Mouse (Mus musculus): ENCODE results near the gene Dnajc25.

Dnajc25 gene

DNA sequence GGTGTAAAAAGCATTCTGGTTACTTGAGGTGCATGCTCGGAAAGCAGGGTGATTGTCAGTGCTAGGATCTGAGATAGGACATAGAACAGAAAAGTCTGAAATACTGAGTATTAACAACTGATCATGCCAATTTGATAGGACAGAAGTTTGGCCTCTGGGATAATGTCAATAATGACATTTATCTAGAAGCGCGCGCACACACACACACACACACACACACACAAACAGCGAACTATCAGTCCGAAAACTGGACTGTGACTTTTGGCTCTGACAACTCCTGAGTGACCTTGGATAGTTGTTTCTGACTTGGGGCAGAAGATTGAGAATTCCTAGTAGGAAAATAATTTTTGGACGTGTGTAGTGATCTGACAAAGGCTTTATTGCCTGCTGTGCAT lies 8.9 kb downstream of the Dnajc25 start:
- DNase-seq (ENCODE audit: low spot score in 2 of 2): no peak

DNA sequence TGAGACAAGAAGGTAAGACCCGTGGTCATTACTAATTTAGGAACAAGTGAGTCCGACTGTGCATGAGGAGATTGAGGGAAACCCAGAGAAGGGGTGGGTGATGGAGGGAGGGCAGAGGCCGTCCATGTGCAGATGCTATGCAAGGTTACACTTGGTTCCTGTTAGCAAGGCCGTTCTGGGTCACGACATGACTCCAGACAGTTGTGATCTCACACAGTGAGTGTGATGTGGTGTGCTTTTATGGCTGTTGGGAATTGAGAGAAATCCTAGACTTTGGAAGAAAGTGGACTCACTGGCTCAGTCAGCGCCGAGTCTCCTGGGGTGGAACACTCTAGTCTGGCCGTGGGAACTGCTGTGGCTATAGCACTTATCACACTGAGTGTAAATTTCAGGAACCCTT lies 11.3 kb downstream of the Dnajc25 start:
- no peak for DNase-seq (ENCODE audit: low spot score in 2 of 2)

DNA sequence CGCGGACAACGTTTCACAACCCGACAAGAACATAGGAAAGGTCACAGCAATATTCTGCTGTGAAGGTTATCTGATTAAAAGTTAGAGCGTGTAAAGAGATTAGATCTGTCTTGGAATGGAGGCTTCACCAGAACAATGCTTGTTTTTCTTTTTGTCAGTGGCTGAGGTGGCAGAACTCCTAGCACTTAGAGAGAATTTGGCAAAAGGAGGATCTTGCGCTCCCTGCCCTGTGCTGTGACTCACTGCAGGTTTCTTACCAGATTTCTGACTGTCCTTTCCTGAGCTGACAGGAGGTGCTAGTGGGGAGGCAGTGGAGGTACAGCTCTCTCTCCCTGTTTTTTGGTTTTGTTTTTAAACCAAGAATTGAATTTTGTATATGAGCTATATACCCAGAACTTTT lies 12.2 kb downstream of the Dnajc25 start:
- DNase-seq (ENCODE audit: low spot score in 2 of 2): no peak

- no peak for DNase-seq (ENCODE audit: low spot score in 2 of 2)
Observed at GRCm38 (mm10) chr4:59007974-59008373, 13.1 kb downstream of the Dnajc25 start.

- no peak for DNase-seq (ENCODE audit: low spot score in 2 of 2)
Observed at GRCm38 (mm10) chr4:59009186-59009585, 14.3 kb downstream of the Dnajc25 start.

DNA sequence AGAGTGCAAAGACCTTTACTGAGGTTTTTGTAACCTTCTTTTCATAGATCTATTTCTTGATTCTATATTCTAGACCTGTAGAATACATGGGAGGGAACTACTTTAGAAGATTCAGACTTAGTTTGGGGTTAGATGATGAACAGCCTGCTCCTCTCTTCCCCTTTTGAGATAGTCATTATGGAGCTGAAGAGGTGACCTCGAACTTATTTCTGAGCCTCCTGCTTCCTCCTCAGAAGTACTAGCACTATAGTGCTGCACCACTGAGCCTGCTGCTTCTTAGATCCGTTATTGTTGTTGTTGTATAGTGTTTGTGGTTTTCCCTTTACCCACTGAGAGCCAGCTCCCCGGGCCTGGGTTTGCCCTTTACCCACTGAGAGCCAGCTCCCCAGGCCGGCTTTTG lies 14.8 kb downstream of the Dnajc25 start:
- DNase-seq (ENCODE audit: low spot score in 2 of 2): no peak

DNA sequence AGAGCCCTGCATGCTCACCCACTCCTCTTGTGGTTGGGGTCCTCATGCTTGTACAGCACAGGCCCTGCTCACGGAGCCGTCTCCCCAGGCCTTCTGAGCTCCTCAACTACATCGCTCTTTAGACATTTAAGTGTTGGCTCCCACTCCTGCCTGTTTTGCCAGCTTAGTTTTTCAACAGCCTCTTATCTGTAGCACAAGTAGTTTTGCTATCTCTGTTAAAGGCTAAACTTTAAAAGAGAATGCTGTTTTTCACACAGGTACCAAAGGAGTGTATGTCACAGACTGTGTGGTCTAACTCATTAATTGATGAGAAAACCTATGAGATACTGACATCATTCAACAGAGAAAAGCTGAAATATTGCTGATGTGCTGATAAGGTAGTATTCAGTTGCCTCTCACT lies 16.6 kb downstream of the Dnajc25 start:
- no peak for DNase-seq (ENCODE audit: low spot score in 2 of 2)

DNA sequence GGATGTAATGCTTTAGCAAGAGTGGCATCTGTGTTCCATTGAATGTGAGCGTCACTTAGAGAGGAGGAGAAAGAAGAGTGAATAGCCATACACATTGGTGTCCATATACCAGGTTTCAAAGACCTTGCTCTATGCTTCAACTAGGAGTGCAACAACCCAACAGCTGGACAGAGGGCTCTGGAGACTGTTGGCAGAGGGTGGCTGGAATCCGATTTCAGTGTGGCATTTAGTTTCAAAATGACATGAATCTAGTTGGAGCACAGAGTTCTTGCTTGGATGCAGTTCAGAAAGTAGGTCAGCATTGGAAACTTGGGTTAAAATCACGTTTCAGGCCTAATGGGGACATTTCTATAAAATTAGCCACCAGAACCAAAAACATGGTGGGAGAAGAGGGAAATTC lies 20.3 kb downstream of the Dnajc25 start:
- DNase-seq (ENCODE audit: low spot score in 2 of 2): no peak

- DNase-seq (ENCODE audit: low spot score in 2 of 2): no peak
Observed at GRCm38 (mm10) chr4:59016922-59017321, 22.1 kb downstream of the Dnajc25 start.

DNA sequence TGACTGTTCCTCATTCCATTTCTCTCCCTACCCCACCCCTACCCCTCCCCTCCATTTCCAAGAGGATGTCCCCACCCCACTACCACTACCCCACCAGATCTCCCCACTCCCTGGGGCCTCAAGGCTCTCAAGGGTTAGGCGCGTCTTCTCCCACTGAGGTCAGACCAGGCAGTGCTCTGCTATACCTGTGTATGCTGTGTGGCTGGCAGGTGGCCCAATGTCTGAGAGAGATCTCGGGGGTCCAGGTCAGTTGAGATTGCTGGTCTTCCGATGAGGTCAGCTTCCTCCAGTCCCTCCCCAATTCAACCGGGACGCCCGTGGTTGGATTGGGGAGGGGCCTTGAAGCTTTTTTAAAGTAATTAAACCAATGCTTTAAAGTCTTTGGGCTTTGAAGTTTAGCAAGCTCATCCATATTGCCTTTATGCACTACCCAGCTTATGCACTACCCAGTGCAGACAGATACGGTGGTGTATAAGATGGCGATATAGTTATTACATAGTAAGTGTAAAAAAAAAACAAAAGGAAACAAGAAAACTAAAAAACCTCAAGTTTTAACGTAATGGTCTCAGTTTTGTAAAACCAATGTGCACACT lies 39.6 kb downstream of the Dnajc25 start:
- peak in 1 of 2 experiments; percentile 13 for DNase-seq (ENCODE audit: low spot score in 2 of 2)

DNA sequence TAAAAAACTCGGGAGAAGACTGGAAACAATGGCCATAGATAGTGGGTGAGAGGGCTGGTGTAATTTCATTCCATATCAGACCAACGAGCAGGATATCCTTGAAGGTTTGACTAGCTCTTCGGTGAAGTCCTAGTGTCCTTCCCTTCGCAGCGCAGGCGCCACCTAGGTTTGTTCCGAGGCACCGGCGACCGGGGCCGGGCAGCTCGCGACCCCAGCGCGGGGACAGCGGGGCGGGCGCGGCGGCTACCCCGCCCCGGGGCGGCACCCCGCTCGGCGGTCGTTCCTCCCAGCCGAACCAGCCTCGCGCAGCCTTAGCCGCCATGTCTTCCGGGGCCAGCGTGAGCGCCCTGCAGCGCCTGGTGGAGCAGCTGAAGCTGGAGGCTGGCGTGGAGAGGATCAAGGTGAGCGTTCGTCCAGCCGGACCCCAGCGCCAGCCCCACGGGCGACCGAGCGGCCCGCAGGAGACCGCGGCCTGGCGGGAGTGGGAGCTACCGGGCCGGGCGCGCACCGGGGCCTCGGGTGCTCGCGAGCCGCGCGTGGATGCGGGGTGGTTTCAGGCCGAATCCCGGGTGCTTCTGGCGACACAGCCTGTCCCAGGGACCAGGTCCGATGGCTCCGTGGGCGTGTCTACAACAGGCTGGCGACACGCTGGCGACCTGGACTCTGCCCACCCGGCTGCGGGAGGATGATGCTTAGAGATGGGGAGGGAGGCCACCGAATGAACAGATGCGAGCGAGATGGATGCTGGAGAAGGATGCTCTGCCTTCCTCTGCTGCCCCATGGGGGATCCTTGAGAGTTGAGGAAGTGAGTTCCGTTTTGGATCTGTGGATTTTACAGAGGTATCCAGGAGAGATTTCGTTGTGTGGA lies 40.3 kb downstream of the Dnajc25 start, which contains the start of gene Gng10:
TSS of gene Gng10 (plus strand) at position 171 of the 868 bp plus-strand sequence.
- peak; percentile 50 to 65 for DNase-seq (ENCODE audit: low spot score in 2 of 2)

GRCm38 (mm10) chr4:59035786-59036350 lies 41.0 kb downstream of the Dnajc25 start:
- DNase-seq (ENCODE audit: low spot score in 2 of 2): no peak

- DNase-seq (ENCODE audit: low spot score in 2 of 2): peak; percentile 41 to 68
Observed at GRCm38 (mm10) chr4:59036490-59037127, 41.7 kb downstream of the Dnajc25 start.

GRCm38 (mm10) chr4:59037525-59037924 lies 42.7 kb downstream of the Dnajc25 start:
- DNase-seq (ENCODE audit: low spot score in 2 of 2): no peak

DNA sequence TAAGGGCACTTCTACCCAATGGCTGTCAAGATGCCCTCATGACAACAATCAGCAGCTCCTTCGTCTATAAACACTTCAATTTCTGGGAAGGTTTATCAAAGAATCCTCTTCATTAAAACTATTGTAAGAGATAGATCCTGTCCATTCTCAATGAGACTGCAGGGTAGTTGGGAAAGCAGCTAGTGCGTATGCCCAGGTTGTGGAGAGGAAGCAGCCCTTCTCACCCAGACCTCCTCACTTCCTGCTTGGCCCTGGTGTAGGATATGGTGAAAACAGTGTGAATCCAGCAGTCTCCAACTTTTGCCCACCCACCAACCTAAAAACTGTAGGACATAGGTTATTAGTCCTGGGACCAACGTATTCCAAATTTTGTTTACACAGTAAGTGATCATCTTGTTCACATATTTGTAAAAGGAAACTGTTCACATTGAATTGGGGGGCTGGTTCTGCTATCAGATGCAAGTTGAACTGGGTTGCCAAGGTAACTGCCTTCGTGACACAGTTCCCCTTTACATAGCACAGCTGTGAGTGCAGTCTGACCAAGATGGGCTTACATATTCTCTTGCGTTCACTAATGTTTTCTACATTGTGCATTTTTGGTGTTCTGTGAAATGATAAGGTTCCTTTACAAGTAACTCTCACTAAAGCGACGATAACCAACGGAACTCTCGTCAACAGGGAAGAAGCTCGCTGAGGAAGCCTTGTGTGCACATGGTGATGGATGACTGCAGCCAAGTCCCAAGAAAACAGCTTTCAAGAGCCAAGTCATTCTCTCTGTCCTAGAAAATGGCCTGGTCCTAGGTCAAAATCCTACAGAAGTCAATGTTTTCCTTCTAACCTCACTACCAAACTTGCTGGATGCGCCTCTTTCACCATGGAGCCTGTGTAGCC lies 45.8 kb downstream of the Dnajc25 start:
- no peak for DNase-seq (ENCODE audit: low spot score in 2 of 2)

DNA sequence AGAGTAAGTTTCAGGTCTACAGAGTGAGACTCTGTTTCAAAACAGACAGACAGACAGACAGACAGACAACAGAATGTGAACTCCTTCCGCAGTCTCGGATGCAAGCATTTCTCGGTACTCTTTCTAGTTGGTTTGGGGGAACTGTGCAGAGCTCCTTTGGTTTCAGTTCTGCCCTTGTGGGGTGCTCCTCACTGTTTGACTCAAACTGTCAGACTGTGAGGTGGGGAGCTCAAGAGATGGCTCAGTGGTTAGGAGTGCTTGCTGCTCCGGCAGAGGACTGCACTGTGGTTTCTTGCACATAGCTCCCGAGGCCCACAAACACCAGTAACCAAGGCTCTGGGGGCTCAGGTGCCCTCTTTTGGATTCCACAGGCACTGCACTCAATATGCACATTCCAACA lies 48.2 kb downstream of the Dnajc25 start:
- DNase-seq (ENCODE audit: low spot score in 2 of 2): no peak

DNA sequence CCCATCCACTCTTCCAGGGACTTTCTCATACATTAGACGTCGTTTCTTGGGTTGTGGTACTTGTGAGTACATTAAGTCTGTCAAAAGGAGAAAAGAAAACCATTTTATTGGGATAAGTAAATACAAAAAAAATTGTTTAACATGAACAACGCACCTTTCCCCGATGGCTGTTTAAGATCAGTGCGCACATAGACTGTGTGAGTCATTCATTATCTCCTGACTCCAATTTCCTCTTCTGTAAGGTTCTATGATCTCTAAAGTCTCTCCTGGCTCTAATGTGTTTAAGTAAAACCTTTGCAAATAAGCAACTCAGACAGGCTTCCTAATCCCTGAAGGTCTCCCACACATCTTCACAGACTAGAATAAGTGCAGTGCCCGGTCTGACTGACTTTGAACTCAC lies 49.0 kb downstream of the Dnajc25 start:
- no peak for DNase-seq (ENCODE audit: low spot score in 2 of 2)

DNA sequence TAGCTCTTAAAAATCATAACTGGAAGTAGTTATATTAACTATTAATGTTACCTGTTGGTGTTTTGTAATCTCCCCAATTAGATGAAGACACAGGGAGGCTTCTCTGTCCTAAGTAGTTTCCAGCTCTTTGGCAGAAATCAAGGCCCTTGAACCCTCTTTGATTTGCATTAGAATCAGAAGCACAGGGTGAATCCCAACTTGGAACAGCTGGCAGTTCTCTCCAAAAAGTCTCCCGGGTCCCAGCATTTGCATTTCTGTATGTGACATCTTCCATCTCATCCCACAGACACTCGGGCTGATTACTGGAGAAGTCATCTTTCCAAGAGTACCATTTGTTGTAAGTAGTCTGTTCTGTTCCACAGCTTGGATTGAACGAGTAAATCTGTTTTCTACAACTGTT lies 52.4 kb downstream of the Dnajc25 start:
- DNase-seq (ENCODE audit: low spot score in 2 of 2): no peak

GRCm38 (mm10) chr4:59051081-59051480 lies 56.2 kb downstream of the Dnajc25 start:
- no peak for DNase-seq (ENCODE audit: low spot score in 2 of 2)

GRCm38 (mm10) chr4:59057929-59058328 lies 63.1 kb downstream of the Dnajc25 start:
- no peak for DNase-seq (ENCODE audit: low spot score in 2 of 2)

DNA sequence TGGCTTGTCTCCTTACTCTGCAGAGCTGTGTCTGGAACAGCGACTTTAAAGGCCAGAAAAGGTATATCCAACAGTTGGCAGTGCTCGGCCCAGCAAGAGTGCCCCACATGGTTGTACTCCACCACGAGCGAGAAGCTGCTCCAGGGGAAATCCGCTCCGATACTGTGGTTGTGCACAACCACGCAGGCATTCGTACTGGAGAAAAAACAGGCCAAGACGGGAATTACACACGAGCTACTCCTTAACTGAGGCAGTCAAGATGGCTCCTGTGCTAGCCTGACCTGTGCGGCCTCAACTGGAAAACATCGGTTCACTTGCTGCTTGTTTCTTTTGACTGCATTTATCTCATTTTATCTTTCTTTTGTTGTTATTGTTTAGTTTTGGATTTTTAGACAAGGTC lies 67.7 kb downstream of the Dnajc25 start:
- DNase-seq (ENCODE audit: low spot score in 2 of 2): no peak
